Mouse (Mus musculus): ENCODE measurements at regions not wholly inside any gene's neighbourhood (a gene's known extent, or its start where the extent isn't known, plus 50 kb on each side); places are given as distances from the start of the nearest gene placed in this dataset.

DNA sequence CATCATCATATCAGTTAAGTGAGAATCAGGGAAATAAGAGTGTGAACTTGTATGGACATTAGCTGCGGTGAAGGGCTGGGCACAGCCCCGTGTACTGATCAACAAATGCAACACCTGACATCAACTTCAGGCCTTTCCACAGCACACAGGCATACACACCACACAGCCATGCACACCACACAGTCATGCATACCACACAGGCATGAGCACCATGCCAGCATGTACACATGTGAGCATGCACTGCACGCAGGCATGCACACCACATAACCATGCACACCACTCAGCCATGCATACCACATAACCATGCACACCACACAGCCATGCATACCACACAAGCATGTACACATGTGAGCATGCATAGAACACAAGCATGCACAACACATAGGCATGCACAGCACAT is 325.0 kb downstream of the Ajap1 start:
- TF ChIP-seq CTCF (conservative IDR thresholded peaks at IDR 0.05; ENCODE audit: low read length) (no peak), POU5F1 (IDR thresholded peaks at IDR 0.05; ENCODE audit: borderline replicate concordance, low read length) (no peak)
